Mouse (Mus musculus): Measurements from ENCODE around the gene Rbms1. TPM values are rescaled to one million over a fixed set of nuclear protein-coding genes. Genes with fewer than 3 reads are reported as not detected.

Rbms1 gene
- polyA plus RNA-seq, 1 experiment from 2014 or later: 117 TPM

GRCm38 (mm10) chr2:60855006-60855405, 108.0 kb downstream of the Rbms1 start:
- ATAC-seq (replicated peaks; ENCODE audit: low FRiP score): 0 out of 2 replicates have a peak, but pooled peaks have one; percentile 44
- Histone ChIP-seq H3K4me2 (no peak overlapping the region), H3K4me1 (peaks cover 27% of the 10 kb centered on the region), H3K27ac (peak overlapping the region; percentile 46; the same call in 1 of the 2 replicates), H3K4me3 (replicated peaks) (no peak overlapping the region), H3K9me3 (replicated peaks) (no peaks in the 10 kb centered on the region), H3K36me3 (peaks cover 23% of the 10 kb centered on the region), H3K9ac (no peak overlapping the region), H3K27me3 (no peaks in the 10 kb centered on the region)
- 53% methylated on average over 4 of the region's 4 CpGs for WGBS

- 48% methylated on average over 3 of the region's 3 CpGs for WGBS
Observed at GRCm38 (mm10) chr2:60851898-60852297, 111.1 kb downstream of the Rbms1 start.

DNA sequence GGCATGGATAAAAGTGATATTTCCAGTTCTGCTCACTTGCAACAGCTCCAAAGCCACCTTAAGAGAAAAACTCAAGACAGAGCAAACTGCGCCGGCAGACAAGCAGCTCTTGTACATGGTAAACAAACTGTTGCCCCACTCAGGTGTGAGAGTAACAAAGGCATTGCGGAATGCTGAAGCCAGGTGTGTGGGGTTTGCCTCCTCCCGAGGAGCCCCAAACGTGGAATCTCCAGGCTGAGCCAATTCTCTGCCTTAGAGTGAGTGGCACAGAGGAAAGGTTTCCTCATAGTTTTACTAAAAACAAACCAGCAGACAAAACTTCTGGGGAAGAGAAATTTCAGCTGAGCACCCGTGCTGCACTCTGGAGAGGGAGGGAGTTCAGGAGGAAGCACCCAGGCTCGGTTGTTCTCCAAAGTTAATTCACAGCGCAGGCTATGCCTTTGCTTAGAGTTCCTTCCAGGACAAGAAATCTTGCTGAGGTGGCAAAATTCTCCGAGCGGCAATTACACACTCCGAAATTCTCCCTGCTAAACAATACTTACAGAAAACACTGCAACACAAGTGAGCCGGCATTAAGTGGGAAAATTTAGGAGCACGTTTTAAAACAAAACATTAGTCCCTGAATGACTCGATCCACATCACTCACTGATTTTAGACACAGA, 111.8 kb downstream of the Rbms1 start:
- 54% methylated on average over 14 of the region's 14 CpGs for WGBS
- no peaks in the 10 kb centered on the region for H3K9me3 ChIP-seq (replicated peaks)
- H3K4me2 ChIP-seq: no peak overlapping the region
- peaks cover 23% of the 10 kb centered on the region for H3K4me1 ChIP-seq
- no peak overlapping the region for H3K9ac ChIP-seq
- no peak for ATAC-seq (replicated peaks; ENCODE audit: low FRiP score)
- H3K27ac ChIP-seq: no peak overlapping the region
- no peaks in the 10 kb centered on the region for H3K36me3 ChIP-seq
- H3K27me3 ChIP-seq: no peaks in the 10 kb centered on the region
- no peak overlapping the region for H3K4me3 ChIP-seq (replicated peaks)

More at GRCm38 (mm10) chr2:60851898-60852297, 111.1 kb downstream of the Rbms1 start:
- Histone ChIP-seq H3K27ac (no peak overlapping the region), H3K4me1 (peaks cover 27% of the 10 kb centered on the region), H3K9ac (no peak overlapping the region), H3K4me3 (replicated peaks) (no peak overlapping the region), H3K9me3 (replicated peaks) (no peaks in the 10 kb centered on the region), H3K4me2 (no peak overlapping the region), H3K27me3 (no peaks in the 10 kb centered on the region), H3K36me3 (no peaks in the 10 kb centered on the region)
- no peak for ATAC-seq (replicated peaks; ENCODE audit: low FRiP score)

- H3K27me3 ChIP-seq: no peaks in the 10 kb centered on the region
- H3K27ac ChIP-seq: no peak overlapping the region
- H3K4me2 ChIP-seq: no peak overlapping the region
- peaks cover 26% of the 10 kb centered on the region for H3K4me1 ChIP-seq
- H3K9me3 ChIP-seq (replicated peaks): no peaks in the 10 kb centered on the region
- no peak overlapping the region for H3K4me3 ChIP-seq (replicated peaks)
- no peak overlapping the region for H3K9ac ChIP-seq
- 93% methylated on average over 4 of the region's 4 CpGs for WGBS
- H3K36me3 ChIP-seq: no peaks in the 10 kb centered on the region
- ATAC-seq (replicated peaks; ENCODE audit: low FRiP score): no peak
Observed at GRCm38 (mm10) chr2:60848478-60848877, 114.5 kb downstream of the Rbms1 start.

DNA sequence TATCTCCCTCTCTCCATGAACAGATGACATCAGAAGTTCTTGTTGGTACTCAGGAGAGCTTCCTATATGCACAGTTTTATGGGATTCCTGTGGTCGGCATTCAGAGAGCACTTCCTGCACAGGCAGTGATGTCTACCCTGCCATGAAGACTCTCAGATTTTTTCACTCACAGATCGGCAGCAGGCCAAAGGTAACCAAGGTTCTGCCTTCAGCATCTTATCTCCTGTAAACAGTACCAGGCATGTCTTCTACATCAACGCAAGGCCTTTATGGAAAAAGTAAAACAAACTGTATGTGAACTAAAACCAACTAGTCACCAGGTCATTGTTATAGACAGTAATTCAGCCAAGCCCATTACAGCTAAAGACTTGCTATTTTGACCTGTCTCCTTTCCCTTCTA, 115.0 kb downstream of the Rbms1 start:
- H3K27ac ChIP-seq: no peak overlapping the region
- H3K36me3 ChIP-seq: no peaks in the 10 kb centered on the region
- ATAC-seq (replicated peaks; ENCODE audit: low FRiP score): no peak
- H3K4me3 ChIP-seq (replicated peaks): no peak overlapping the region
- no peaks in the 10 kb centered on the region for H3K27me3 ChIP-seq
- peaks cover 28% of the 10 kb centered on the region for H3K4me1 ChIP-seq
- no peak overlapping the region for H3K9ac ChIP-seq
- no peak overlapping the region for H3K4me2 ChIP-seq
- 80% methylated on average over 3 of the region's 3 CpGs for WGBS
- H3K9me3 ChIP-seq (replicated peaks): no peaks in the 10 kb centered on the region

DNA sequence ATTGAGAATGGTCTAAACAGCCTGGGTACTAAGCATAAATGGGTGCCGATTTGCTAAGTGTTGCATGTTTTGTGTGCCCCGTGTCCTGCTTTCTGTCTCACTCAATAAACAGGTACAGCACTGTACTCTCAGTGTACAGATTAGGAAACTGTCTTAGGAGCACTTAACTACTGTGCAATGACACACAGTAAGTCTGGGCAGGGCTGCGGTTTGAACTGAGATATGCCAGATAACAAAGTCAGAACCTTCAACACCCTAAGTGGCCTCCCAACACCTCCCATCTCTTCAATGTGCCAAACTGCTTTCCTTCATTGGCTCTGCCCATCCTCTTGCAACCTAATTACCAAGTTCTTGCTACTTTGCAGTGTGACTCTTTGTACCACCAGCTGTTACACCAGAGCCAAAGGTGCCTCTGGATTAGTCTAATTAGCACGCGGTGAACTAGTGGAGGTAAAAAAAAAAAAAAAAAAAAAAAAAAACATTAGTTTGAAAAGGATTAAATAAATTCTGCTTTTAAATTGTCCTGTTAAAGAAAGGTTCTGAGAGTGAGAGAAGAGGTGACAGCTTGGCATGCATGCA, 117.6 kb downstream of the Rbms1 start:
- no peak for ATAC-seq (replicated peaks; ENCODE audit: low FRiP score)
- Histone ChIP-seq H3K27me3 (no peaks in the 10 kb centered on the region), H3K4me1 (peaks cover 15% of the 10 kb centered on the region), H3K36me3 (peaks cover 16% of the 10 kb centered on the region), H3K27ac (0 out of 2 replicates have a peak overlapping the region, but pooled peaks have one; percentile 37), H3K4me3 (replicated peaks) (no peak overlapping the region), H3K4me2 (no peak overlapping the region), H3K9me3 (replicated peaks) (no peaks in the 10 kb centered on the region), H3K9ac (no peak overlapping the region)
- WGBS: 39% methylated on average over 5 of the region's 5 CpGs

- Histone ChIP-seq H3K27me3 (no peaks in the 10 kb centered on the region), H3K4me2 (no peak overlapping the region), H3K9me3 (replicated peaks) (no peaks in the 10 kb centered on the region), H3K36me3 (peaks cover 19% of the 10 kb centered on the region), H3K4me3 (replicated peaks) (no peak overlapping the region), H3K9ac (no peak overlapping the region), H3K4me1 (peaks cover 15% of the 10 kb centered on the region), H3K27ac (no peak overlapping the region)
- 86% methylated on average over 1 of the region's 1 CpGs for WGBS
- no peak for ATAC-seq (replicated peaks; ENCODE audit: low FRiP score)
Observed at GRCm38 (mm10) chr2:60844259-60844658, 118.7 kb downstream of the Rbms1 start.

DNA sequence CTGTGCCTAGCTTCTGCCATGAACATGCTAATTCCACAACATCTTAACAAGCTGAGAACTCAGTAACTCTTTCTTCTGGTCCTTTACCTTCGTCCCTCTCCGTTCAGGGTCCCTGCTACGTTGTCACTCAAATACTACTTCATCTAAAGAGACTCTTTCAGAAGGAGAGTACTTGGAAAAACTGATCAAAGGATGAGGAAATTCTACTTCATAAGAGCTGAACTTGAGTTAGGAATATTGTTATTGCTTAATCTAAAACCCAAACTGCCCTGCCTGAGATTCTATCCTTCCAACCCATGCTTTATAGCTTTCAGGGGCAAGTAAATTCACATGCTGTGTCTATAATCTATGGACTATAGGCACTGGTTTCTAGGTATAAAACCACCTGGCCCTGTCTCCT, 119.4 kb downstream of the Rbms1 start:
- no peak for ATAC-seq (replicated peaks; ENCODE audit: low FRiP score)
- H3K4me3 ChIP-seq (replicated peaks): no peak overlapping the region
- H3K36me3 ChIP-seq: peaks cover 19% of the 10 kb centered on the region
- no peaks in the 10 kb centered on the region for H3K9me3 ChIP-seq (replicated peaks)
- no peak overlapping the region for H3K9ac ChIP-seq
- H3K4me1 ChIP-seq: peaks cover 15% of the 10 kb centered on the region
- no peaks in the 10 kb centered on the region for H3K27me3 ChIP-seq
- H3K27ac ChIP-seq: no peak overlapping the region
- WGBS: 89% methylated on average over 3 of the region's 3 CpGs
- H3K4me2 ChIP-seq: no peak overlapping the region

GRCm38 (mm10) chr2:60842976-60843375, 120.0 kb downstream of the Rbms1 start:
- peak; percentile 33; the same call in 1 of the 2 replicates for ATAC-seq (replicated peaks; ENCODE audit: low FRiP score)

DNA sequence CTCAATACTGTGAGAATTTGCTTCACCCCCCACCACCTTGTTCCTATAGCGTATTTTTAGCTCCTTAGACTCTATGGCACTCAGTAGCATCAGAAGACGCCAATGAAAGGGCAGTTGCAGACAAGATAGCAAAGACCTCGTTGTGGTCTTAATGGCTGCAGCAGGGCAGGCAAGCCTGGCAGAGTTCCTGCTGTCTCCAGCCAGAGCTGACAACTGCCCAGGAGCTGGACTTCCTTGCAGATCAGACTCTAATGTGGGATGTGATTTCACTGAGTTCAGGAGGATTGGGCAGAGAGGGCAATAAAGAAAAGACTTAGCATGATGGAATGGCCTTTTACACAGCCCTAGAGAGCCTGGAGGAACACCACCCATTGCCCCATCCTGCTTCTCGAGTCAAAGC, 122.1 kb downstream of the Rbms1 start:
- Histone ChIP-seq H3K9ac (no peak overlapping the region), H3K4me3 (replicated peaks) (no peak overlapping the region), H3K4me1 (peaks cover 32% of the 10 kb centered on the region), H3K27ac (no peak overlapping the region), H3K27me3 (no peaks in the 10 kb centered on the region), H3K4me2 (no peak overlapping the region), H3K36me3 (peaks cover 21% of the 10 kb centered on the region), H3K9me3 (replicated peaks) (no peaks in the 10 kb centered on the region)
- 63% methylated on average over 4 of the region's 4 CpGs for WGBS
- ATAC-seq (replicated peaks; ENCODE audit: low FRiP score): no peak

More at GRCm38 (mm10) chr2:60842976-60843375, 120.0 kb downstream of the Rbms1 start:
- Histone ChIP-seq H3K9me3 (replicated peaks) (no peaks in the 10 kb centered on the region), H3K9ac (no peak overlapping the region), H3K27me3 (no peaks in the 10 kb centered on the region), H3K4me3 (replicated peaks) (no peak overlapping the region), H3K4me1 (peaks cover 15% of the 10 kb centered on the region), H3K36me3 (peaks cover 19% of the 10 kb centered on the region), H3K4me2 (no peak overlapping the region), H3K27ac (peak overlapping the region; percentile 37; the same call in 1 of the 2 replicates)
- 22% methylated on average over 4 of the region's 4 CpGs for WGBS

GRCm38 (mm10) chr2:60839498-60839897, 123.5 kb downstream of the Rbms1 start:
- WGBS: 71% methylated on average over 4 of the region's 4 CpGs
- Histone ChIP-seq H3K4me3 (replicated peaks) (no peak overlapping the region), H3K36me3 (peaks cover 27% of the 10 kb centered on the region), H3K4me2 (no peak overlapping the region), H3K27me3 (no peaks in the 10 kb centered on the region), H3K27ac (no peak overlapping the region), H3K4me1 (peaks cover 21% of the 10 kb centered on the region), H3K9ac (no peak overlapping the region), H3K9me3 (replicated peaks) (no peaks in the 10 kb centered on the region)
- ATAC-seq (replicated peaks; ENCODE audit: low FRiP score): no peak

DNA sequence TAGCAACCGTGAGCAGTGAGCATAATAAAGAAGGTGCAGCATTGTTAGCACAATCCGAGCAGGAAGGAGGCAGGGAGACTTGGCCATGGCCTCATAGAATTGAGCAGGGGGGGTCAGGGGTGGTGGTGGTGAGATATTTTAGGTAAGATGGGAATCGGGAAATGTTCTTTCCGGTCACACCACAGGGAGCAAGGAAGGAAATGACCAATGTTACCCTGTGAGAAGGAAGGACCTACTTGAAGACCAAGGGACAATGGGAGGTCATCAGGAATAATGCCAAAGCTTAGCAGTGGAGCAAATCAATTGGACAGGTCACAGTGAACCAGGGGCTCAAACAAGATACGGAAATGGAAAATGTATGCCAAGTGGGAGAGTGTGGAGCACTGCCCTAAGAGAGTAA, 124.1 kb downstream of the Rbms1 start:
- 60% methylated on average over 5 of the region's 5 CpGs for WGBS
- Histone ChIP-seq H3K27me3 (no peaks in the 10 kb centered on the region), H3K9me3 (replicated peaks) (no peaks in the 10 kb centered on the region), H3K27ac (0 out of 2 replicates have a peak overlapping the region, but pooled peaks have one; percentile 22), H3K4me2 (no peak overlapping the region), H3K9ac (no peak overlapping the region), H3K36me3 (peaks cover 27% of the 10 kb centered on the region), H3K4me1 (peaks cover 21% of the 10 kb centered on the region), H3K4me3 (replicated peaks) (no peak overlapping the region)
- ATAC-seq (replicated peaks; ENCODE audit: low FRiP score): no peak

All from kidney, embryonic 15.5 days (tissue).